Mouse (Mus musculus) kidney, adult 8-10 months (tissue): ENCODE measurements at regions not wholly inside any gene's neighbourhood (a gene's known extent, or its start where the extent isn't known, plus 50 kb on each side); places are given as distances from the start of the nearest gene placed in this dataset.
A peak's percentile ranks its signal among the peaks of the same experiment; 100 is the strongest.
"Not testable (repeated sequence)": the region's sequence is repeated elsewhere in the genome, so short reads cannot be mapped to it uniquely, and the experiment has no call there.

Source experiments
- DNase-seq, 2 experiments: peaks; one replicate each; pipeline ENCODE4 v3.0.0; 2022

- DNase-seq = not testable (repeated sequence)
Observed at GRCm38 (mm10) chr12:20802027-20802426, 188.2 kb upstream of the Asap2 start.

- not testable (repeated sequence) for DNase-seq
Observed at GRCm38 (mm10) chr12:20805466-20805865, 184.8 kb upstream of the Asap2 start.

DNA sequence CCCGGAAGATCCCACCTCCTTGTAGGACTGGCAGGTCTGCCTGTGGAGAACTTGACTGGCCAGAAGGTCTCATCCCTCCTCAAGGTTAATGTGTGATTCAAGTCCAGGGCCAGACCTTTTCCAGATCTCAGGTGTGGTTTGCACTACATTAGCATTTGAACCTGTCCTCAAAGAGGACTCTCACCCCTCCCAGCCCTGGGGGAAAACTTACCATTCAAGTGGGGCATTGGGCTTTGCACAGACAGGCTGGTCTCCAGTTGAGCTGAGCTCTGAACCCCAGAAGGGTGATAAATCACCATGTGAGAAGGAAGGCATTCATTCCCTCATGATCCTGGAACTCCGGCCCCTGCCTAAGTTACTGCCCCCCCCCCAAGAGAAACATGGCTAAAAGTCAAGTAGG lies 183.6 kb upstream of the Asap2 start:
- no peak for DNase-seq

- not testable (repeated sequence) for DNase-seq
Observed at GRCm38 (mm10) chr12:20813836-20814235, 176.4 kb upstream of the Asap2 start.

DNA sequence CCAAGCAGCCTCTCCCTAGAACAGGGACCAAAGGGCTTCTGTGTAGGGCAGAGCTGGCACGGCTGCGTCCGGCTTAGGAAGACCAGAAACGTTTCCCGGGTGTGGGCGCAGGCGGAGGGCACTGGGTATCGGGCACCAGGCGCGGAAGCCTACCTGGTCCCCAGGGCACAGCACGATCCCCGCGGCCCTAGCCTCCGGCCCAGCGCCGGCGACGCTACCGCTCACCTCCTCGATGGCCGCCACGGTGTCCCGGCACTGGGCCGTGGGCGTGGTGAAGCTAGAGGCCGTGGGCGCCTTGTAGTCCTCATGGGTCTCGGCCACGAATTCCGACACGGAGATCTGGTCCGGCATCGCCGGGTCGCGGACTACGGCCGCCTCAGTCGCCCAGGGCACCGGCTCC lies 175.1 kb upstream of the Asap2 start:
- not testable (repeated sequence) for DNase-seq

- DNase-seq = peak; percentile 30 to 61
Observed at GRCm38 (mm10) chr12:20815599-20815998, 174.7 kb upstream of the Asap2 start.

DNA sequence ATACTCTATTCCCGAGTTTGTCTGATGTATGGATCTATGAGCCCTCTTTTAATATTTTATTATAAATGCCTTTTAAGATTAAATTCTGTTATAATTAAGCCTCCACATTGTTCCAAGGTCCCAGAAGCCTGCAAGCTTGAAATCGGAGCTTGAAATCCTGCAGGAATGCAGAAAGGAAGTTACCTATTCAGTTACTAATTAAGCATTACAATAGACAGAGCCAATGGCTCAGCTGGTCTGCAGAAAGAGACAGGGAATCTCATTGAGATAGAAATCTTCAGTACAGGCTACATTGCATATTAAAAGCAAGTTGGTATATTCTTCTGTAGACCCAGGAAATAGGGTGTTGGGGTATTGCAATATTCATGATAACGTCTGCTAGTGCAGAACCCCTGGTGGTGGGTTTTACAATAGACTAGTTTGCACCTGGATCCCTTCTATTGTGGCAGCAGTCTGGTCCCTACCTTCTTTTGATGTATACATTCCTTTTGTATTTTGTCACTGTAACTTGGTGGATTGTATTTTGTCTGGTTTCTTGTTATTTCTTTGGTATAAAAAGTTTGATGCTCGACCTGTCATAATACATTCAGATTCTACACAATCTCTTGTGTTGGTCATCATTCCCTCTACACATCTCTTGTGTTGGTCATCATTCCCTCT lies 146.5 kb upstream of the Asap2 start:
- DNase-seq = not testable (repeated sequence)

- DNase-seq = peak; percentile 6 to 44
Observed at GRCm38 (mm10) chr12:20844873-20845272, 145.4 kb upstream of the Asap2 start.

DNA sequence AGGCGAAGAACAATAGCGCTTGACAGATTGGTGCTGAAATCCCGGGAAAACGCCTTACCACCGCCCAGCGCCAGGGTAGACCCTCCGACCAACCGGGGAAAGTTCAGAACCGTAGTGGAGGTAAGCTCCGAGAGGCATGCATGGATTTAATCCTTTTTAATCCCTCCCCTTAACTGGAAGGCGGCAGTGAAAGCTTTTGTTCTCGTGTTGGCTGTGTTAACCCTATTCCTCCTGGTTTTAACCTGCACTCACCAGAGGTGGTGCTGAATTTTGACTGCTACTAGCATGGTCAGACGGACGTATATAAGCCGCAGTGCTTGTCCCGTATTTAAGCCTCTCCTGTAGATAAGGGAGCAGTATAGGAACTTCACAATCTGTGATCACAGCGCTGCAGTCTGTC lies 145.0 kb upstream of the Asap2 start:
- no peak for DNase-seq

GRCm38 (mm10) chr12:20884104-20884503 lies 106.2 kb upstream of the Asap2 start:
- not testable (repeated sequence) for DNase-seq

- DNase-seq = peak; percentile 28 to 43
Observed at GRCm38 (mm10) chr12:20920653-20921397, 69.4 kb upstream of the Asap2 start.

- DNase-seq = peak in 1 of 2 experiments; percentile 16
Observed at GRCm38 (mm10) chr12:20921398-20922023, 68.7 kb upstream of the Asap2 start.

DNA sequence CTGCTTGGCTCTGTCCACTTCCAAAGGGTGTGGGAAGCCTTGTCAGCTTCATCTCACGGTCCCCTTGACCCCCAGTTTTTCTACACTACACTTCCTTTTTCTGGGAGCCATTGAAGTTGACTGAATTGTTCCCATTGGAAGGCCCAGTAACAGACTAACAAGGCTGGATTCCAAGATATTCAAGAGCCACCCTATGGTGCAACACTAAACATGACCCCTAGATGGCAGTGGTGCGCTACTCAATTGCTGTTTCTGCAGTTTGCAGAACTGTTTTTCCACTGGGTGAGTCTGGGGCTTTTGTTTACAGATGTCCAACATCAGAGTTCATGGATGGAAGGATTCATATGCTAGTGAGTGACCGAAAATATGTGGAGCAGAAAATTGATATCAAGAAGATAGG lies 61.3 kb upstream of the Asap2 start:
- peak in 1 of 2 experiments; percentile 57 for DNase-seq
